Mouse (Mus musculus): ENCODE measurements around the gene Dpagt1.
A peak's percentile ranks its signal among the peaks of the same experiment; 100 is the strongest.
"Not testable (repeated sequence)": the region's sequence is repeated elsewhere in the genome, so short reads cannot be mapped to it uniquely, and the experiment has no call there.

The Dpagt1 gene

GRCm38 (mm10) chr9:44325768-44326370 lies at the start of gene Dpagt1:
TSS of gene Dpagt1 (plus strand) at chr9:44326019.
- DNase-seq (ENCODE audit: low read depth) = no peak

GRCm38 (mm10) chr9:44283183-44283582 lies 42.6 kb upstream of the Dpagt1 start:
- no peak for DNase-seq (ENCODE audit: low read depth)

GRCm38 (mm10) chr9:44286256-44286850 lies 39.5 kb upstream of the Dpagt1 start:
- no peak for DNase-seq (ENCODE audit: low read depth)

GRCm38 (mm10) chr9:44287003-44287400 lies 38.8 kb upstream of the Dpagt1 start:
- DNase-seq (ENCODE audit: low read depth) = no peak

GRCm38 (mm10) chr9:44287401-44288075 lies 38.3 kb upstream of the Dpagt1 start:
- DNase-seq (ENCODE audit: low read depth) = no peak

- DNase-seq (ENCODE audit: low read depth) = no peak
Measured at GRCm38 (mm10) chr9:44288076-44288958, 37.5 kb upstream of the Dpagt1 start, which contains the start of gene Abcg4. TSS of gene Abcg4 (minus strand) at chr9:44288615.

- no peak for DNase-seq (ENCODE audit: low read depth)
Measured at GRCm38 (mm10) chr9:44288959-44289291, 36.9 kb upstream of the Dpagt1 start.

- no peak for DNase-seq (ENCODE audit: low read depth)
Measured at GRCm38 (mm10) chr9:44292490-44292889, 33.3 kb upstream of the Dpagt1 start.

- not testable (repeated sequence) for DNase-seq (ENCODE audit: low read depth)
Measured at GRCm38 (mm10) chr9:44300001-44300400, 25.8 kb upstream of the Dpagt1 start.

GRCm38 (mm10) chr9:44305466-44306079 lies 20.2 kb upstream of the Dpagt1 start, which contains the start of gene Hinfp:
TSS of gene Hinfp (minus strand) at chr9:44305671.
- peak; percentile 97 for DNase-seq (ENCODE audit: low read depth)

- DNase-seq (ENCODE audit: low read depth) = no peak
Measured at GRCm38 (mm10) chr9:44306532-44306931, 19.3 kb upstream of the Dpagt1 start.

GRCm38 (mm10) chr9:44307248-44307647 lies 18.6 kb upstream of the Dpagt1 start:
- DNase-seq (ENCODE audit: low read depth) = no peak

GRCm38 (mm10) chr9:44309756-44310155 lies 16.1 kb upstream of the Dpagt1 start:
- DNase-seq (ENCODE audit: low read depth) = no peak

GRCm38 (mm10) chr9:44310750-44311135 lies 15.1 kb upstream of the Dpagt1 start:
- DNase-seq (ENCODE audit: low read depth) = no peak

GRCm38 (mm10) chr9:44311136-44312134 lies 14.4 kb upstream of the Dpagt1 start:
- DNase-seq (ENCODE audit: low read depth) = no peak

- no peak for DNase-seq (ENCODE audit: low read depth)
Measured at GRCm38 (mm10) chr9:44313476-44314256, 12.2 kb upstream of the Dpagt1 start.

GRCm38 (mm10) chr9:44314257-44314547 lies 11.6 kb upstream of the Dpagt1 start:
- DNase-seq (ENCODE audit: low read depth) = no peak

- no peak for DNase-seq (ENCODE audit: low read depth)
Measured at GRCm38 (mm10) chr9:44314910-44315309, 10.9 kb upstream of the Dpagt1 start.

GRCm38 (mm10) chr9:44317452-44317851 lies 8.4 kb upstream of the Dpagt1 start:
- no peak for DNase-seq (ENCODE audit: low read depth)

Measured in c-Kit-positive CD71-negative TER-119-negative erythroid progenitor cells, embryonic 14.5 days (primary cell).